Mouse (Mus musculus) brain, embryonic 14.5 days (tissue): ENCODE results near the gene Pmm1. TPM values are rescaled to one million over a fixed set of nuclear protein-coding genes. Genes with fewer than 3 reads are reported as not detected.
"Not testable (repeated sequence)": the region's sequence is repeated elsewhere in the genome, so short reads cannot be mapped to it uniquely, and the experiment has no call there.

Experiments
- DNase-seq: peaks from one replicate; pipeline ENCODE4 v3.0.0-alpha.2; 2011; ENCODE audit warnings: low read depth
- CTCF ChIP-seq: fragments of 200-500 bp; IDR thresholded peaks from 2 replicates; pipeline ENCODE4 v1.5.1; 2012; ENCODE audit warnings: inconsistent platforms, mild to moderate bottlenecking, moderate library complexity, borderline replicate concordance; ENCODE audit not compliant: insufficient read depth, insufficient read length; ENCODE audit errors: extremely low read depth
- POLR2A ChIP-seq: fragments of 200-500 bp; IDR thresholded peaks from 2 replicates; pipeline ENCODE4 v1.6.1; 2012; ENCODE audit warnings: mild to moderate bottlenecking, inconsistent platforms, borderline replicate concordance; ENCODE audit not compliant: poor library complexity, insufficient read depth, insufficient read length, severe bottlenecking; ENCODE audit errors: extremely low read depth
- polyA plus RNA-seq: library from polyadenylated mRNA; depleted of rRNA; stranded (reverse); fragments of >200 nt; gene quantifications from 2 replicates; pipeline ENCODE4 v1.2.3, GENCODE M21; 2012; rRNA removed

Pmm1 gene
- 75.6 and 78.9 TPM in 2 replicates for polyA plus RNA-seq

GRCm38 (mm10) chr15:81960171-81961077 lies at the start of gene Pmm1:
Gene Pmm1, minus strand, starts transcription at chr15:81960930.
- TF ChIP-seq POLR2A (peak; percentile 52), CTCF (peak; percentile 79)
- DNase-seq = peak; percentile 98

GRCm38 (mm10) chr15:82004257-82004656 lies 43.5 kb upstream of the Pmm1 start:
- DNase-seq = no peak
- TF ChIP-seq CTCF (no peak), POLR2A (no peak)

- no peak for DNase-seq
- TF ChIP-seq CTCF (no peak), POLR2A (no peak)
Observed at GRCm38 (mm10) chr15:81993992-81994391, 33.3 kb upstream of the Pmm1 start.

- no peak for DNase-seq
- TF ChIP-seq POLR2A (no peak), CTCF (no peak)
Observed at GRCm38 (mm10) chr15:81990549-81990948, 29.8 kb upstream of the Pmm1 start.

GRCm38 (mm10) chr15:81989371-81990062 lies 28.8 kb upstream of the Pmm1 start:
- peak; percentile 95 for DNase-seq
- TF ChIP-seq CTCF (peak; percentile 88), POLR2A (no peak)

- no peak for DNase-seq
- no peak for TF ChIP-seq CTCF
- TF ChIP-seq POLR2A = no peak
Observed at GRCm38 (mm10) chr15:81987646-81988045, 26.9 kb upstream of the Pmm1 start, which contains the start of gene Xrcc6. Gene Xrcc6, plus strand, starts transcription at chr15:81987835.

GRCm38 (mm10) chr15:81985267-81986161 lies 24.8 kb upstream of the Pmm1 start:
- peak; percentile 82 for DNase-seq
- TF ChIP-seq POLR2A = no peak
- TF ChIP-seq CTCF = no peak

GRCm38 (mm10) chr15:81982173-81982572 lies 21.4 kb upstream of the Pmm1 start:
- no peak for DNase-seq
- TF ChIP-seq POLR2A (no peak), CTCF (no peak)

- TF ChIP-seq POLR2A = no peak
- TF ChIP-seq CTCF = no peak
- no peak for DNase-seq
Observed at GRCm38 (mm10) chr15:81980321-81980720, 19.6 kb upstream of the Pmm1 start, which contains the start of gene 1700029P11Rik. Gene 1700029P11Rik, plus strand, starts transcription at chr15:81980540.

GRCm38 (mm10) chr15:81975156-81975555 lies 14.4 kb upstream of the Pmm1 start:
- not testable (repeated sequence) for DNase-seq

- not testable (repeated sequence) for DNase-seq
Observed at GRCm38 (mm10) chr15:81970498-81970897, 9.8 kb upstream of the Pmm1 start.

GRCm38 (mm10) chr15:81969635-81970034 lies 8.9 kb upstream of the Pmm1 start:
- not testable (repeated sequence) for DNase-seq
